Comparison of ENCODE assay signal across 23 mouse cellular contexts in the genomic region with DNA sequence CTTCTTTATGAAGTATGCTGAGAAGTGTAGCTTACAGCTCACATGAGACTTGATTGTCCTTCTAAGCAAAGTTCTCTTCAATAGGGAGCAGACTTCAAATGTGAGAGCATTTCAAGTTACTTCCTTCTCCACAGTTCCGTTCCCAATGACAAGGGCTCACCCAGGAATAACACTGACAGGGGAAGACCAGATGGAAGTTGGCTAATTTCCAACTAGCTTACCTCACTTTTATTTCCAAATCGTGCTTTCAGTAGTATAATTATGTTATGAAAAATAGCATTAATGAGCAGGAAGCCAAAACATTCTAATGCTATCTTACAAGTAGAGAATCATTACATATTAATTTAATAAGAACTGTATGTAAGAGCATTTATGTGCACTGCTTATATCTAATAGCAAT. TPM values are rescaled to one million over a fixed set of nuclear protein-coding genes. Genes with fewer than 3 reads are reported as not detected.
DNase-seq lines count a peak whose midpoint lies in the region; ATAC-seq and TF ChIP-seq lines count a peak whose summit lies in the region.
"Had no signal": no experiment of that assay in that cellular context is flagged by ENCODE, and none has a peak within 500 bp of the region (broad histone marks: within the 10 kb centered on the region; RNA-seq: fewer than 3 reads in every experiment).

No protein-coding gene starts in this region.

- peaks cover 45% of the 10 kb centered on the region for H3K4me1 ChIP-seq in bone marrow macrophage, adult 2 months (ENCODE audit: control insufficient read depth, insufficient read depth, low read length)
- no peaks in the 10 kb centered on the region for H3K4me1 ChIP-seq in hindbrain, embryonic 11.5 days (replicated peaks; ENCODE audit: control insufficient read depth, insufficient read depth, low read length)
- H3K4me1 ChIP-seq: embryonic facial prominence, embryonic 15.5 days had no signal

- no peaks in the 10 kb centered on the region for H3K9me3 ChIP-seq in hindbrain, embryonic 11.5 days (ENCODE audit: control insufficient read depth, low read length)
- H3K9me3 ChIP-seq: embryonic facial prominence, embryonic 13.5 days; embryonic facial prominence, embryonic 15.5 days; forebrain, embryonic 10.5 days; forebrain, embryonic 12.5 days had no signal

- H3K27me3 ChIP-seq in hindbrain, embryonic 11.5 days (ENCODE audit: control insufficient read depth, insufficient read depth, low read length) = no peaks in the 10 kb centered on the region
- H3K27me3 ChIP-seq: embryonic facial prominence, embryonic 13.5 days; embryonic facial prominence, embryonic 15.5 days; forebrain, embryonic 12.5 days; Patski had no signal

- no peak for TF ChIP-seq CTCF in bone marrow macrophage, adult 2 months (IDR thresholded peaks at IDR 0.05; ENCODE audit: low read depth, low read length)

- peak overlapping the region; percentile 44 for H3K27ac ChIP-seq in bone marrow macrophage, adult 2 months (ENCODE audit: insufficient read depth, low read depth, low read length)
- H3K27ac ChIP-seq in hindbrain, embryonic 11.5 days (ENCODE audit: low read depth, low read length) = no peak overlapping the region
- H3K27ac ChIP-seq: embryonic facial prominence, embryonic 13.5 days; embryonic facial prominence, embryonic 15.5 days; forebrain, embryonic 10.5 days; forebrain, embryonic 12.5 days had no signal

- peak; percentile 24; the same call in 1 of the 2 replicates for ATAC-seq in granulocyte monocyte progenitor cell, adult 5-6 weeks (replicated peaks; ENCODE audit: poor library complexity, severe bottlenecking)
- ATAC-seq in hindbrain, embryonic 11.5 days (ENCODE audit: low FRiP score) = no peak
- ATAC-seq: activated CD4-positive, CD25-positive, alpha-beta regulatory T cell, adult 4 months; forebrain, embryonic 14.5 days; forebrain, embryonic 16.5 days; Patski had no signal

- no peak overlapping the region for H3K4me2 ChIP-seq in hindbrain, embryonic 11.5 days (replicated peaks; ENCODE audit: low read depth, low read length)
- H3K4me2 ChIP-seq: embryonic facial prominence, embryonic 13.5 days; embryonic facial prominence, embryonic 15.5 days; forebrain, embryonic 12.5 days had no signal

- H3K36me3 ChIP-seq in hindbrain, embryonic 11.5 days (ENCODE audit: control insufficient read depth, insufficient read depth, low read length) = no peaks in the 10 kb centered on the region
- H3K36me3 ChIP-seq: forebrain, embryonic 12.5 days had no signal

- no peak overlapping the region for H3K9ac ChIP-seq in hindbrain, embryonic 11.5 days (ENCODE audit: low read depth, low read length)
- H3K9ac ChIP-seq: embryonic facial prominence, embryonic 13.5 days; embryonic facial prominence, embryonic 15.5 days; forebrain, embryonic 12.5 days had no signal

- WGBS in hindbrain, embryonic 11.5 days = 89% methylated on average over 2 of the region's 2 CpGs

- DNase-seq in heart, adult 8-10 months (ENCODE audit: low spot score) = peak; percentile 35
- no peak for DNase-seq in heart, postnatal 10 days
- DNase-seq in MN1 (ENCODE audit: low spot score) = peak; percentile 43
- no peak for DNase-seq in hindbrain, embryonic 11.5 days (ENCODE audit: low spot score)
- no peak for DNase-seq in spleen, postnatal 14 days (ENCODE audit: low spot score in 2 of 2)
- DNase-seq: adrenal gland, adult 8-10 months; adrenal gland, postnatal 14 days; adrenal gland, postnatal 36 days; cerebellum, adult 11-12 months; cerebellum, adult 9-11 months; cerebellum, postnatal 25 days; embryo, embryonic 11 days had no signal

- intact Hi-C loops in heart, postnatal 10 days (cut with DNase I) = no loop called here

- TF ChIP-seq POLR2A in bone marrow macrophage, adult 2 months (IDR thresholded peaks at IDR 0.05; ENCODE audit: borderline replicate concordance, low read depth, low read length) = no peak

- H3K4me3 ChIP-seq in bone marrow macrophage, adult 2 months (ENCODE audit: insufficient read depth, low read length) = no peak overlapping the region
- no peak overlapping the region for H3K4me3 ChIP-seq in hindbrain, embryonic 11.5 days (ENCODE audit: low read depth, low read length)
- H3K4me3 ChIP-seq: embryonic facial prominence, embryonic 13.5 days; embryonic facial prominence, embryonic 15.5 days; erythroblast, embryonic 14.5 days; forebrain, embryonic 10.5 days; forebrain, embryonic 12.5 days had no signal

RNA-seq across cellular contexts. Expression of gene Stxbp5, which starts 7.3 kb away (rescaled TPM):
- total RNA-seq in heart, adult 8-10 months (2022) = 10 to 100 TPM; 13.6 to 13.9 (median 13.8) TPM
- total RNA-seq in heart, postnatal 10 days (2021) = 10 to 100 TPM; 12.5 to 13.5 TPM
- 43.3 and 48.5 TPM in 2 replicates for polyA plus RNA-seq in bone marrow macrophage, adult 2 months (2012; ENCODE audit: insufficient read depth, insufficient read length, missing spikeins)
- total RNA-seq in granulocyte monocyte progenitor cell, adult 5-6 weeks (2014; fragmentation: Nextera tagmentation) = 55.8 and 62.7 TPM in 2 replicates
- total RNA-seq in granulocyte monocyte progenitor cell, adult 5-6 weeks (2017) = 51.3 and 55.9 TPM in 2 replicates
- polyA plus RNA-seq in hindbrain, embryonic 11.5 days (2014; fragmentation: Nextera tagmentation; extraction: Ambion mirVana) = 6.1 and 7.6 TPM in 2 replicates

Comparison
In these comparisons a context has a peak if more than half of its experiments do, and no peak if none do; other contexts are left out.
1. DNase-seq: peak in heart, adult 8-10 months (single experiment) and MN1 (single experiment); none in heart, postnatal 10 days (0 of 2), hindbrain, embryonic 11.5 days (single experiment) and spleen, postnatal 14 days (0 of 2).